Mouse (Mus musculus) thymus, adult 2 months (tissue): ENCODE results near the gene Otulinl.

Source experiments
- CTCF ChIP-seq: fragments of 200-500 bp; IDR thresholded peaks from 2 replicates; pipeline ENCODE4 v1.5.1; 2012; ENCODE audit warnings: mild to moderate bottlenecking, control low read depth, low read length, moderate library complexity, borderline replicate concordance; ENCODE audit not compliant: control insufficient read depth, poor library complexity, insufficient read depth; ENCODE audit errors: extremely low read depth
- POLR2A ChIP-seq: fragments of 200-500 bp; IDR thresholded peaks from 2 replicates; pipeline ENCODE4 v1.6.1; 2012; ENCODE audit warnings: mild to moderate bottlenecking, low read length, control low read depth, moderate library complexity; ENCODE audit not compliant: control insufficient read depth, poor library complexity, insufficient read depth; ENCODE audit errors: extremely low read depth

- TF ChIP-seq POLR2A (no peak), CTCF (no peak)
These were observed 60.7 kb downstream of the Otulinl start for GRCm38 (mm10) chr15:27620475-27621185.
